Mouse (Mus musculus) gonadal fat pad, adult 2 months (tissue): ENCODE results near the gene Pate1. TPM values are rescaled to one million over a fixed set of nuclear protein-coding genes. Genes with fewer than 3 reads are reported as not detected.

ENCODE experiments used
- DNase-seq: peaks from one replicate; pipeline ENCODE4 v3.0.0-alpha.2; 2012; ENCODE audit warnings: low read depth
- polyA plus RNA-seq: library from polyadenylated mRNA; depleted of rRNA; stranded (reverse); fragments of >200 nt; gene quantifications from 2 replicates; pipeline ENCODE4 v1.2.3, GENCODE M21; 2012; rRNA removed

The Pate1 gene
- polyA plus RNA-seq = 55.1 and 80.8 TPM in 2 replicates

DNA sequence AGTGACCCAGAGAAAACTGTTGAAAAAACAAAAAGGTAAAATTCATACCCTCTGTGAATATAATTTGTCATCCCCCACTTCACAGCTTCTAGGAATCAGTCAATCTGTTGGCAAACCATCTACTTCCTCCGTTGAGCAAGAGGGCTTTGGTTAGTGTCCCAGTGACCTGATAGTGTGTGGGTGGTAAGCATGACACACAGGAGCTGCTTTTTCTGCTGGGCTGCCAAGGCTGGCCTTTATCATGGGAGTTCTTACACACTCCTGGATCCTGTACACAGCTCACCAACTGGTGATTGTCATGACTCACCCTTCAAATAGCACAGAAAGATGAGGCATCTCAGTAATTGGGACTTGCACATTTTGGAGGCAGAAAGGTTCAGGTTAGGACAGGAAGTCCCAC is at the start of gene Pate1:
Gene Pate1 (minus strand): TSS at position 378 of the 400 bp plus-strand sequence.
- DNase-seq = peak; percentile 63

- no peak for DNase-seq
Measured at GRCm38 (mm10) chr9:35707265-35707664, 20.1 kb upstream of the Pate1 start.

GRCm38 (mm10) chr9:35691924-35692323 is 4.7 kb upstream of the Pate1 start:
- DNase-seq = no peak

DNA sequence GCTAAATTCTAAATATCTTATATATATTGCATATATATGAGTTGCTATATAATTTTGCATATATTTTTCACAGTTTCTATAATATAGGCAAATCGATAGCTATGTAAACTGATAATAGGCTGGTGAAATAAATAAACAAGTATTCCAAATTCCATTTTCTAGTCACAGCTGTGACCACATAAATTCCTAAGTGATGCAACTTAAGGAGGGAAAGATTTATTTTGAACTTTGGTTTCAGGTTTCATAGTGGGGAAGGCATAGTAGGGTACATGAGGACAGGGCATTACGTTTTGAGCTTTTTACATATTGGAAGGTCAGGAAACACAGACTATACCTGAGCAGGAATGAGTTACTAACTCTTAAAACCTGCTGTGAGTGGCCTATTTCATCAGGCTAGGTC is 13.6 kb downstream of the Pate1 start:
- DNase-seq = no peak

- DNase-seq = no peak
Measured at GRCm38 (mm10) chr9:35648102-35648501, 39.1 kb downstream of the Pate1 start, which contains the start of gene Pate3. Pate3 (minus strand) TSS chr9:35648202.

Other genes starting within 250 kb of the Pate1 start
- 0.04 TPM in 1 of 2 replicates, not detected in the other for gene Gm1113, start 169.1 kb downstream of the Pate1 start, polyA plus RNA-seq
- 0.15 and 0.25 TPM in 2 replicates for gene Ddx25, start 128.9 kb downstream of the Pate1 start, polyA plus RNA-seq
- 2.4 and 2.6 TPM in 2 replicates for gene Pus3, start 128.8 kb downstream of the Pate1 start, polyA plus RNA-seq
- 40.8 and 43.4 TPM in 2 replicates for gene Pate2, start 117.1 kb downstream of the Pate1 start, polyA plus RNA-seq
- 5.1 and 6.3 TPM in 2 replicates for gene Hyls1, start 117.0 kb downstream of the Pate1 start, polyA plus RNA-seq
- gene Pate4, start 75.4 kb downstream of the Pate1 start, polyA plus RNA-seq = 0.99 and 2.5 TPM in 2 replicates
- gene Pate3, start 39.2 kb downstream of the Pate1 start, polyA plus RNA-seq = 33.8 and 35.7 TPM in 2 replicates
- gene Gm17677, start 53.7 kb upstream of the Pate1 start, polyA plus RNA-seq = 14.9 and 24.8 TPM in 2 replicates
- 127 and 133 TPM in 2 replicates for gene Gm17727, start 90.7 kb upstream of the Pate1 start, polyA plus RNA-seq
- gene Gm27235, start 102.7 kb upstream of the Pate1 start, polyA plus RNA-seq = 7.9 and 9.5 TPM in 2 replicates
- 156 and 268 TPM in 2 replicates for gene D730048I06Rik, start 102.7 kb upstream of the Pate1 start, polyA plus RNA-seq
- gene 9230110F15Rik, start 156.8 kb upstream of the Pate1 start, polyA plus RNA-seq = 368 and 380 TPM in 2 replicates
- gene 9230113P08Rik, start 221.0 kb upstream of the Pate1 start, polyA plus RNA-seq = 383 and 472 TPM in 2 replicates